Mouse (Mus musculus) hindbrain, embryonic 10.5 days (tissue): Measurements from ENCODE around the gene Cox14. TPM values are rescaled to one million over a fixed set of nuclear protein-coding genes. Genes with fewer than 3 reads are reported as not detected.
"Not testable (repeated sequence)": the region's sequence is repeated elsewhere in the genome, so short reads cannot be mapped to it uniquely, and the experiment has no call there.

Experiments
- DNase-seq: peaks from one replicate; pipeline ENCODE4 v3.0.0-alpha.2; 2017; ENCODE audit warnings: low spot score
- H3K27ac ChIP-seq: fragments of 300-500 bp; sonication (generic); 2 replicates; pipeline ENCODE4 v1.5.1; 2016; ENCODE audit warnings: mild to moderate bottlenecking, moderate library complexity
- H3K27me3 ChIP-seq: fragments of 300-500 bp; sonication (generic); 2 replicates; pipeline ENCODE4 v1.6.1; 2016; ENCODE audit warnings: mild to moderate bottlenecking; ENCODE audit not compliant: poor library complexity, insufficient read depth, severe bottlenecking
- H3K36me3 ChIP-seq: fragments of 300-500 bp; sonication (generic); 2 replicates; pipeline ENCODE4 v1.6.1; 2016; ENCODE audit warnings: mild to moderate bottlenecking, moderate library complexity
- H3K4me1 ChIP-seq: fragments of 300-500 bp; sonication (generic); replicated peaks from 2 replicates; pipeline ENCODE4 v1.6.1; 2016; ENCODE audit warnings: mild to moderate bottlenecking
- H3K4me3 ChIP-seq: fragments of 300-500 bp; sonication (generic); 2 replicates; pipeline ENCODE4 v1.5.1; 2016; ENCODE audit warnings: mild to moderate bottlenecking, moderate library complexity
- H3K9me3 ChIP-seq: fragments of 300-500 bp; sonication (generic); 2 replicates; pipeline ENCODE4 v1.6.1; 2016; ENCODE audit warnings: mild to moderate bottlenecking, moderate library complexity
- WGBS: fragments of 180-500 bp; shearing (Covaris S2); methylation state at CpG from one replicate; pipeline ENCODE4 v1.1.7; 2016; 5-methylcytosine and 5-hydroxymethylcytosine counted together
- polyA plus RNA-seq: library from polyadenylated mRNA; unstranded; fragments of >200 nt; fragmentation: Nextera tagmentation; extraction: Ambion mirVana; gene quantifications from 2 replicates; pipeline ENCODE4 v1.2.1, GENCODE M21; 2016

Cox14 gene
- polyA plus RNA-seq, 1 experiment from 2014 or later: 174 TPM

DNA sequence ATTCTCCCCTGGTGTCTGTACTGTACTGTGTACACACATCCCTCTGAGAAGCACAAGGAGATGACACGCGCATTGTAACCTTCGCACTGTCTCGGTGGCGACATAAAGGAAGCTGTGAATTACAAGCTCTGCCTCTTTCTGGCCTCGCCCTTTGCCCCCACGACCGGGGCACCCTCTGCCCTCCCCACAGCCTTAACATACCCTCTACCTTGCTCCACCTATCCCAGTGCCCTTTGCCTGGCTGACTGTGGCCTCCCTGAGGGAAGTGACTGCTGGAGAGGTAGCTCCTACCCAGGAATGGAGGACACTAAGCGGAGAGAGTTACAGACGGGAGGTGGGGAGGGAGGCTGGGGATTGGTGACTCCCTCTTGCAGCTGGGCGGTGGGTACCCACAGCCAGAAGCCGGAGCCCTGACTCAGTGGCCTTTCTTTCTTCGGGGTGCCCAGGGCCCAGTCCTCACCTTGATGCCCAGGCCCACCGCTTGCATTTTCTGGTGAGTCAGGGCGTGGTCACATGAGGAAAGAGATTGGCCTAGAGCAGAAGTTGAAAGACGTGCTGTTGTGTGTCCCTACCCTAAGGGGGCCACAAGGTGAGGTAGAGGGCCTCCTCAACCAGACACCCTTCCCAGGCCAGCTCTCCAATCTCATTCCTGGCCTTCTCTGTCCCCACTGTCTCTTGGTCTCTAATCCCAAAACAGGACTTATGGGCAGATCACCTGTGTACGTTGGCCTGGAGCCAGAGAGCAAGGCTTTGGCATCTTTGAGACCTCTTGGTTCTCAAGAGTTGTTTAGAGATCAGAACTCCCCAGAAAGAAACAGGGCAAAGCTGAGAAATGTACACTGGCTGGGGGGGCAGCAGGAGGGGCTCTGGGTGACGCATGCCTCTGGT is 25.0 kb upstream of the Cox14 start:
- Histone ChIP-seq H3K4me3 (no peak overlapping the region), H3K9me3 (no peaks in the 10 kb centered on the region), H3K4me1 (peaks cover 59% of the 10 kb centered on the region), H3K27me3 (peaks cover 28% of the 10 kb centered on the region), H3K36me3 (peaks cover 49% of the 10 kb centered on the region), H3K27ac (no peak overlapping the region)
- DNase-seq: no peak
- 89% methylated on average over 18 of the region's 18 CpGs for WGBS

DNA sequence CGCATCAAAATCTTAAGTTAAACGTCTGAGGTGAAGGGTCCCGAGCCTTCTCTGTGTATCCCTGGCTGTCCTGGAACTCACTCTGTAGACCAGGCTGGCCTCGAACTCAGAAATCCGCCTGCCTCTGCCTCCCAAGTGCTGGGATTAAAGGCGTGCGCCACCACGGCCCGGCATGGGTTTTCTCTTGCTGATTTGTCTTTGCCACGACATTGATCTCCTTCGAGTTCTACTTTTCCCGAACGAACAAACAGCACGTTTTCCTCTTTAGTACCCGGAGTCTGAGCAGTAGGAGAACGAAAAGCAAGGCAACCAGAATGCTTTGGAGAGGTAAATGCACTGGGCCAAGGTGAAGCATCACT is 23.8 kb upstream of the Cox14 start:
- peak overlapping the region; percentile 88 for H3K4me3 ChIP-seq
- peaks cover 25% of the 10 kb centered on the region for H3K27me3 ChIP-seq
- not testable (repeated sequence) for H3K9me3 ChIP-seq, DNase-seq
- peak overlapping the region; percentile 100 for H3K27ac ChIP-seq
- peaks cover 59% of the 10 kb centered on the region for H3K4me1 ChIP-seq
- 48% methylated on average over 16 of the region's 16 CpGs for WGBS
- H3K36me3 ChIP-seq: peaks cover 50% of the 10 kb centered on the region

DNA sequence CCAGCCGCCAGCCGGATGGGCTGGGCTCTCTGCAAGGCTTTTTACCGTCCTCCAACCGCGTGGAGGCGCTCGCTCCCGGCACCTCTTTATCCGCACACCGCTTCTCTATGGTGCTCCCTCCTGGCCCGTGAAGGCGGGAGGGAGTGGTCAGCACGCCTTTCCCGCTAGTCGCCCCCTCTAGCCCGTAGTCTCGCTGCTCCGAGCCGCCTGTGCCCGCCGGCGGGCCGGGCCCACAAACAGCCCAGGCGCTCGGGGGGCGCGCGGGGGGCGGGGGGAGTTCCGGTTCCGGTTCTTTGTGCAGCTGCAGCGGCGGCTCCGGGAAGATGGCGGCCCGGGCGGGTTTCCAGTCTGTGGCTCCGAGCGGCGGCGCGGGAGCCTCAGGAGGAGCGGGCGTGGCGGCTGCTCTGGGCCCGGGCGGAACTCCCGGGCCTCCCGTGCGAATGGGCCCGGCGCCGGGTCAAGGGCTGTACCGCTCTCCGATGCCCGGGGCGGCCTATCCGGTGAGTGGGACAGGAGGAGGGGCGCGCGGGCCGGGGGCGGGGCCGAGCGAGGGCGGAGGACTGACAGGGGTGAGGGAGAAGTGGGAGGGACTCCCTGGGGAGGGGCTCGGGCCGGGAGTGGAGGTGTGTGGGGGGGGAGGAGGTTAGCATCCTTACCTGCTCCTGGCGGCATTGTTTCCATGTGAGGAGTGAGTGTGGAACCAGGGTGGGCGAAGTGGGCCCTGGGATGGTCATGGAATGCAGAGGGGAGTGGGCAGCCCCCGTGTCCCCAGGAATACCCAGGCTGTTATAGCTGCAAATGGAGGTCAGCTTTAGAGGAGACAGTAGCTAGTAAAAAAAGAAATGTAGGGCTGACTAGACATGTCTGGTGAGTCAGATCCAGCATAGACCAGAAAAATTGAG is 23.2 kb upstream of the Cox14 start, which contains the start of gene Smarcd1:
Gene Smarcd1, plus strand, starts transcription at position 131 of the 902 bp plus-strand sequence.
- peak within 1 kb of the TSS; percentile 100 for H3K27ac ChIP-seq
- under 1% methylated on average over 71 of the region's 71 CpGs for WGBS
- H3K9me3 ChIP-seq: no peaks in the 10 kb centered on the region
- peak; percentile 98 for DNase-seq
- peaks cover 51% of the 10 kb centered on the region for H3K36me3 ChIP-seq
- peak within 1 kb of the TSS; percentile 88 for H3K4me3 ChIP-seq
- peaks cover 56% of the 10 kb centered on the region for H3K4me1 ChIP-seq
- H3K27me3 ChIP-seq: peaks cover 18% of the 10 kb centered on the region

DNA sequence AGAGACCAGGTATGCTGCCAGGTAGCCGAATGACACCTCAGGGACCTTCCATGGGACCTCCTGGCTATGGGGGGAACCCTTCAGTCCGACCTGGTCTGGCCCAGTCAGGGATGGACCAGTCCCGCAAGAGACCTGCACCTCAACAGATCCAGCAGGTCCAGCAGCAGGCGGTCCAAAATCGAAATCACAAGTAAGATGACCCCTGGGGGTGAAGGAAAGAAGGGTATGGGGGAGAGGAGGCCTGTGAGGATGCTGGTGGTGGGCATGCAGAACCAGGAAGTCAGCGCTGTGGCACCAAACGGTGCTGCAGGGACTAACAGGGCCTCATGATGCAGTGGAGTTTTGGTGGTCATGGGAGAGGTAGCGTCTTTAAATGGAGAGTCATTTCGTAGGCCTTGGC is 22.3 kb upstream of the Cox14 start:
- H3K4me3 ChIP-seq: peak overlapping the region; percentile 88
- H3K27me3 ChIP-seq: peaks cover 10% of the 10 kb centered on the region
- no peaks in the 10 kb centered on the region for H3K9me3 ChIP-seq
- peaks cover 56% of the 10 kb centered on the region for H3K4me1 ChIP-seq
- H3K27ac ChIP-seq: peak overlapping the region; percentile 100
- WGBS: 56% methylated on average over 9 of the region's 9 CpGs
- no peak for DNase-seq
- H3K36me3 ChIP-seq: peaks cover 57% of the 10 kb centered on the region

DNA sequence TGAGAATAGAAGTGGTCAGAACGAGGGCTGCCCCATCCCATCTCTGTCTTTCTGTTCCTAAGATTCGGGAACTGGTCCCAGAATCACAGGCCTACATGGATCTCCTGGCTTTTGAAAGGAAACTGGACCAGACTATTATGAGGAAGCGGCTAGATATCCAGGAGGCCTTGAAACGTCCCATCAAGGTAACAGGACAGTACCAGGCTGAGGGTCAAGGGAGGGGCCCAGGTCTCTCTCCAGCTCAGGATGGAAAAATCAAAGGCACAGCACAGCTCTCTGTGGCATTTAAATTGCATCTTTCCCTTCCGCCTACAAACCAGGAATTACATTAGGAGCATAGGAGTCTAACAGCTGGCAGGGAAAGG is 21.8 kb upstream of the Cox14 start:
- H3K36me3 ChIP-seq: peaks cover 62% of the 10 kb centered on the region
- H3K27me3 ChIP-seq: 0 out of 2 replicates have a peak, but pooled peaks cover 5% of the 10 kb centered on the region
- H3K4me1 ChIP-seq: peaks cover 53% of the 10 kb centered on the region
- peak overlapping the region; percentile 100 for H3K27ac ChIP-seq
- peak overlapping the region; percentile 88 for H3K4me3 ChIP-seq
- DNase-seq: no peak
- WGBS: 67% methylated on average over 5 of the region's 5 CpGs
- no peaks in the 10 kb centered on the region for H3K9me3 ChIP-seq

DNA sequence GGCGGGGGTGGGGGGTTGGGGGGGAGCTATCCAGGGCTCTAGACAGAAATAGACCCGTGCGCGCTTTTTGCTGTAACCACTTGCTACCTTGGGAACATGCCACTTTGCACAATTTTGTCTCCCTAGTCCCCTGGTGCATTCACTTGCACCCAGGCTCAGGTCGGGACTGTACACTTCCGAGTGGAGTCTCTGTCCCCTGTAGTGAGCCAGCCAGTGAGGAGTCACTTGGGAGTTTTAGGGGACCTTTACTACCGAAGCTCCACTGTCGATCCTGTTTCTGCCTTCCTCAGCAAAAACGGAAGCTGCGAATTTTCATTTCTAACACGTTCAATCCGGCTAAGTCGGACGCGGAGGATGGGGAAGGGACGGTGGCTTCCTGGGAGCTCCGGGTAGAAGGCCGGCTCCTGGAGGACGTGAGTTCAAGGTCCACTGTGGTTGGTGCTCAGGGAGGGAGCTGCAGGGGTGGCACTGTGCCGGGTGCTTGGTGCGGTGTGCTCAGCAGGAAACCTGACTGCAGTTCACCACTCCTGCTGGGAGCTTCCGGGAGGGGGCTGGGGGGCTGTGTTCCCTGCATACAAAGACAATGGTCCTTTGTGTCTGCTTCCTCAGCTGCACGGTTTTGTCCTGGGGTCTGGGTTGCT is 21.3 kb upstream of the Cox14 start:
- 25% methylated on average over 23 of the region's 23 CpGs for WGBS
- Histone ChIP-seq H3K4me3 (peak overlapping the region; percentile 88), H3K27me3 (0 out of 2 replicates have a peak, but pooled peaks cover under 1% of the 10 kb centered on the region), H3K9me3 (no peaks in the 10 kb centered on the region), H3K4me1 (peaks cover 48% of the 10 kb centered on the region), H3K27ac (peak overlapping the region; percentile 100), H3K36me3 (peaks cover 67% of the 10 kb centered on the region)
- no peak for DNase-seq

DNA sequence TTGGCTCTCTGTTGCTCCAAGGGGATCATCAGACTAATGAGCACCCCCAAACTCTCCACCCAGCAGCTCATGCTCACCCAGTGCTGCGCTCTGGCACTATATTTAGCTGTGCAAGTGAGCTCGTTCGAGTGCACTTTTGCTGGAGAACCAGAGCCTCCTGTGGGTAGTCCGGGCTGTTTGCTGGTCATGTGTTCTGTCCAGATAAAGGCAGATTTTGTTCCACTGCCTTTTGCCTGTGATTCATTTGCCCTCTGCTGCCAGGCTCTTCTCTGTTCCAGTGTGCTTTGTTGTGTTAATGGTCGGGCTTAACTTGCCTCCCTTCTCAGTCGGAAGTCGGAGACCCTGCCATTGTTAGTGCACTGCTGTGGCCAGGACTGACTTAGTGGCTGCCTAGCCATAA is 20.5 kb upstream of the Cox14 start:
- peak; percentile 30 for DNase-seq
- Histone ChIP-seq H3K27me3 (no peaks in the 10 kb centered on the region), H3K4me1 (peaks cover 47% of the 10 kb centered on the region), H3K4me3 (peak overlapping the region; percentile 88), H3K27ac (peak overlapping the region; percentile 100), H3K9me3 (no peaks in the 10 kb centered on the region), H3K36me3 (peaks cover 70% of the 10 kb centered on the region)
- 36% methylated on average over 7 of the region's 7 CpGs for WGBS

DNA sequence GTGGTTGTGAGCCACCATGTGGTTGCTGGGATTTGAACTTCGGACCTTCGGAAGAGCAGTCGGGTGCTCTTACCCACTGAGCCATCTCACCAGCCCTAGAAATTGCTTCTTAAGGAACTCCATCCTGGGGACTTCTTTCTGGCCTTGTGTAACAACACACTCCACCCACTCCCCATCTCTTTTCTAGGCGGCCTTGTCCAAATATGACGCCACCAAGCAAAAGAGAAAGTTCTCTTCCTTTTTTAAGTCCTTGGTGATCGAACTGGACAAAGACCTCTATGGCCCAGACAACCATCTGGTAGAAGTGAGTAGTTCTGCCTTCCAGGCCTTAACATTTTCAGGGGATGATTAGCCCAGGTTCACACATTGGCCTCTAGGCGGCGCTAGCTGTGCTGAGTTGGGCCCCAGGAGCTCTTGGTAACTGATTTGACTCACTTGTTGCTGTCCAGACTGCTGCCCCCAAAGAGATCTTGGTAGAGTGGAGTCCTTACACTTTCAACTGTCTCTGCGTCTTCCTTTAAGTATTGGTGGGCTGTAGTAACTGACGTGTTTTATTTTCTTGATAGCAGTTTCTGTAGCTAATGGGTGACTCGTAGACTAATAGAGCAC is 19.9 kb upstream of the Cox14 start, which contains the start of gene Gm17349:
Gene Gm17349, minus strand, starts transcription at position 51 of the 609 bp plus-strand sequence.
- Histone ChIP-seq H3K9me3 (no peaks in the 10 kb centered on the region), H3K36me3 (peaks cover 74% of the 10 kb centered on the region)

DNA sequence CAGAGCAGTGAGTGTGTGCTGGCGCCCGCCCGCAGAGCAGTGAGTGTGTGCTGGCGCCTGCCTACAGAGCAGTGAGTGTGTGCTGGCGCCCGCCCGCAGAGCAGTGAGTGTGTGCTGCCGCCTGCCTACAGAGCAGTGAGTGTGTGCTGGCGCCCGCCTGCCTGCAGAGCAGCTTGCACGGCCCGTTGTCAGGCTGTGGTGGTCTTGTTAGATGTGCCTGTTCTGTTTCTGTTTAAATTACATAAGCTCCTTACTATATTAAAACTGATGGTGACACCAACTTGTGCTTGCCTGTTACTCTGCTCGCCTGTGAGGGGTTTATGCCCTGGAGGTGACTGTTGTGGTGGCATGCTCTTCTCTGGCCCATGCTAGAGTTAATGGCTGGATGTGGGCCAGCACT is 17.2 kb upstream of the Cox14 start:
- 94% methylated on average over 13 of the region's 13 CpGs for WGBS
- peaks cover 93% of the 10 kb centered on the region for H3K36me3 ChIP-seq
- no peaks in the 10 kb centered on the region for H3K27me3 ChIP-seq
- no peak for DNase-seq
- H3K4me3 ChIP-seq: no peak overlapping the region
- H3K27ac ChIP-seq: no peak overlapping the region
- no peaks in the 10 kb centered on the region for H3K9me3 ChIP-seq
- H3K4me1 ChIP-seq: peaks cover 29% of the 10 kb centered on the region

More for the DNA sequence above, 19.9 kb upstream of the Cox14 start, which contains the start of gene Gm17349:
- Histone ChIP-seq H3K4me3 (peak within 1 kb of the TSS; percentile 88), H3K27me3 (no peaks in the 10 kb centered on the region), H3K27ac (peak within 1 kb of the TSS; percentile 100), H3K4me1 (peaks cover 42% of the 10 kb centered on the region)
- DNase-seq: peak; percentile 68
- WGBS: 66% methylated on average over 11 of the region's 11 CpGs

DNA sequence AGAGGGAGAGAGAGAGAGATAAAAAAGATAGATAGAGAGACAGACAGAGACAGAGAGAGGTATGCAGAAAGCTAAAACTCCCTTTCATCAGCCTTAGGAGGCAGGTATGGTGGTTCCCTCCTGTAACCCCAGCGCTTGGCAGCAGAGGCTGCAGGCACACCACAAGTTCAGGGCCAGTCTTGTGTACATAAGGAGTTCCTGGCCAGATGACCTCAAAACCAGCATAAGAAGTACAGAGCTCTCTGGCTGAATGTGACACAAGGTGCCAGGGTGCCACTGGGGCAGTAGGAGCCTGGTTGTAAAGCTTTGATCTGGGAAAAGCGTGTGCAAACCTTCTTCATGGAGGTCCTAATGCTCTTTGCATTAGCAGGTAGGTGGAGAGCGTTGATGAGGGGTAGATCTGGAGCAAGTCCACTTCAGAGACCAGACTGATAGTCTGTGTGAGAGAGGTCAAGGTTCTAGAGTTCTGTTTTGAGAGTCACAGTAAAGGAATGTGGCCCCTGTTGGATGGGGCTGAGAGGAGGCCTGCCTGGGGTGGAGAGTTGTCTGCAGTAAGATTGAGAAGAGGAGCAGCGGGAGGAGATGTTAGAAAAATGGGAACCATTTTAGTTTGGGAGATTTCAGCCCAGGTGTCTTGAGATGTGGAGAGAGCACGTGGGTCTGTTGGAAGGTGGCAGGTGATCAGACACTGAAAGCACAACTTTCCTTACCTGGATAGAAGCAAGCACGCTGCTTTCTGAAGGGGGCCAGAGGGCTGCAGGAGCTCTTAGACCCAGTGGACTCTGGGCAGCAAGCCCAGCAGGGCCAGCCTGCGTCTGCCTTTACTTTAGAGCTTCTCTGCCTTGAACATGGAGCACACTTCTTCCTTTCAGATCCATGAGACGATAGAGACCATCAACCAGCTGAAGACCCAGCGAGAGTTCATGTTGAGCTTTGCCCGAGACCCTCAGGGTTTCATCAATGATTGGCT is 14.9 kb upstream of the Cox14 start:
- WGBS: 95% methylated on average over 10 of the region's 10 CpGs
- Histone ChIP-seq H3K36me3 (peaks cover 98% of the 10 kb centered on the region), H3K9me3 (no peaks in the 10 kb centered on the region)

DNA sequence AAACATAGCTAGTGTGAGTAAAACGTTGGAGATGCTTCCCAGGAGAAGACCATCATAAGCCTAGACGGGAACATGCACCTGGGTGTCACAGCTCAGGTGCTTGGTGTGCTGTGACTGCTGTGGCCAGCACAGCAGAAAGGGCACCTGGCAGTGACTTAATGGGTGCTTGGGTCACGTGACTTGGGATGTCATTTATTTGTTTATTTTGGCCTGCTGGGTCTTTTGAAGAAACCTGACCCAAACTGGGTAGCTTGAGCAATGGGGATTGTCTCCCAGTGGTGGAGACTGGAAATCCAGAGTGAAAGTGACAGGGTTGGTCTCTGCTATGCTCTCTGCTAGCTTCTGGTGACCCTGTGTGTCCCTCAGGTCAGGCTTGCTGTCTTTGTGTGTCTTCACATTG is 13.9 kb upstream of the Cox14 start:
- peaks cover 31% of the 10 kb centered on the region for H3K4me1 ChIP-seq
- 68% methylated on average over 3 of the region's 3 CpGs for WGBS
- H3K27me3 ChIP-seq: no peaks in the 10 kb centered on the region
- no peak for DNase-seq
- no peak overlapping the region for H3K4me3 ChIP-seq
- no peaks in the 10 kb centered on the region for H3K9me3 ChIP-seq
- H3K36me3 ChIP-seq: peaks cover 100% of the 10 kb centered on the region
- H3K27ac ChIP-seq: no peak overlapping the region

More for the DNA sequence above, 14.9 kb upstream of the Cox14 start:
- H3K4me3 ChIP-seq: no peak overlapping the region
- no peaks in the 10 kb centered on the region for H3K27me3 ChIP-seq
- no peak for DNase-seq
- H3K4me1 ChIP-seq: peaks cover 22% of the 10 kb centered on the region
- no peak overlapping the region for H3K27ac ChIP-seq
